Mouse (Mus musculus): Measurements from ENCODE around the gene 1700029J07Rik.

1700029J07Rik gene

DNA sequence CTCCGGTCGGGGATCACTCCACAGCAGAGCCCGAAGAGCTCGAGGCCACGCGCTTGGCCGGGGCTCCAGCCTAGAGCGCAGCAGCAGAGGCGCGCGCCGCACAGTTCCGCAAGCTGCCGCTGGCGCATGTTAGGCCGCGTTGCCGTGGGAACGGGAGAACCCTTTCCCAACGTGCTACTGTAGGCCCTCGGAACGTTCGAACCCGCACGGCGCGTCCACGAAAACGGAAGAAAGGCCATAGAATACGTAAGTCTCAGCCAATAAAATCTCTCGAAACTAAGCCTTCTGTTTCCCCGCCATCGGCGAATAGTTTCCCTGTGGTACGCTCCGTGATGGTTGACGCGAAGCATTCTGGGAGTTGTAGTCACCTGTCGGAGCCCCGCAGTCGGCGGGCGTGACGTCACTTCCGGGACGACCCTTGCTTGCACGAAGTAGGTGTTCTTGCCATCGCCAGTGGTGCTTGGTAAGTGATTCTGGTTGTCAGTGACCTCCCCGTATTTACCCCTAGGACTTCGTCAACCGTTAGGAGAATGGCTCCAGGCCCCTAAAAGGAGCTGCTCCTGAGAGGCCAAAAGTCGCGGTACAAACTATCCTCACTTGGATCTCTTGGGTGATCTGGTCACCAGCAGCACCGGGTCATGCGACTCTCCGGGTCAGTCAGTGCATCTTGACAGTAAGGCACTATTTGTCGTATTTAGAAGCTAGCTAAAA, at the start of gene 1700029J07Rik, which contains the start of gene Ufsp2:
Gene 1700029J07Rik, minus strand, starts transcription at position 127 of the 711 bp plus-strand sequence.
Gene Ufsp2, plus strand, starts transcription at position 403 of the 711 bp plus-strand sequence.
- WGBS, result under 1% methylated on average over 57 of the region's 57 CpGs

DNA sequence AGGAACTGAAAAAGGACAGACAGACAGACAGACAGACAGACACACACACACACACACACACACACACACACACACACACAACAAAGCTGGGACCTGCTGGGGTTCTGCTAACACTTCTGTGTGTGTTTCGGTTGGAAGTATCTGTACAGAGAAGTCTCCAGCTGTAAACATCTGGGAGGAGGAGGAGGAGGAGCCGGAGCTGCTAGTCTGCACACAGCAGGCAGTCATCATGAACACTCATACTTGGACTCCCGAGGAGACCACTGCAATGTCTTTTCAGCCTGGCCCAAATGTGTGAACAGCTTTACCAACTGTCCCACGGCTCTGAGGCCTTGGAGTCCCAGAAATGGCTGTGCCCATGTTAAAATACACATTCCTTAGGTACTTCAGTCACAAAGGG, 49.3 kb upstream of the 1700029J07Rik start:
- 75% methylated on average over 4 of the region's 4 CpGs for WGBS

DNA sequence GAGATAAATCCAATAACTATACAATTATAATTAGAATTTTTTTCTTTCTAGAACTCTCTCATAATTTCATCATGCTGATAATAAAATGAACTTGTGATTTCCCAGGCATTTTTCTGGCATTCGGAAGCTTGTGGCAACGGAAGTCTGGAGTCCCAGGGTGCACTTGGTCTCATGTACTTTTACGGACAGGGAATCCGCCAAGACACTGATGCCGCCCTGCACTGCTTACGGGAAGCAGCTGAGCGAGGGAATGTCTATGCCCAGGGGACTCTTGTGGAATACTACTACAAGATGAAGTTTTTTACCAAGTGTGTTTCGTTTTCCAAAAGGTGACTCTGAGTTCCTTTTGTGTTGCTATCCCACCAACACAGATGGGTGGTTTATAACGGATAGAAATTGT, 47.7 kb upstream of the 1700029J07Rik start:
- WGBS, result 88% methylated on average over 9 of the region's 9 CpGs

DNA sequence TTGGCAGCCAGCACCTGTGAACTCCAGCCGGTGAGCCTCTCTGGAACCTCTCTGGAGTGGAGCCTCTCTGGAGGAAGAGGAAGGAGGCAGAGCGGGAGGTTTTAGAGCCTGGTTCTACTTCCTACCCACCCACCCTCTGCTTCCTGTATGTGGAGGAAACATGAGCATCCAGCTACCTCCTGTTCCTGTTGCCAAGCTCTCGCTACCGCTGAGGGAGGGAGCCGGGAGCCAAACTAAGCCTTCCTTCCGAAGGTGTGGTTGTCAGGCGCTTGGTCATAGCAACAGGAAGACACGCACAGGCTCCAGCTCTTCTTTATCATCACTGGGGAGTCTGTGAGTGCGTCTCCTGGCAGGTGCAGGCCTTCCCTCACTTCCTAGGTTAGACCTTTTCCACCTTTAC, 47.2 kb upstream of the 1700029J07Rik start:
- 60% methylated on average over 9 of the region's 9 CpGs for WGBS

DNA sequence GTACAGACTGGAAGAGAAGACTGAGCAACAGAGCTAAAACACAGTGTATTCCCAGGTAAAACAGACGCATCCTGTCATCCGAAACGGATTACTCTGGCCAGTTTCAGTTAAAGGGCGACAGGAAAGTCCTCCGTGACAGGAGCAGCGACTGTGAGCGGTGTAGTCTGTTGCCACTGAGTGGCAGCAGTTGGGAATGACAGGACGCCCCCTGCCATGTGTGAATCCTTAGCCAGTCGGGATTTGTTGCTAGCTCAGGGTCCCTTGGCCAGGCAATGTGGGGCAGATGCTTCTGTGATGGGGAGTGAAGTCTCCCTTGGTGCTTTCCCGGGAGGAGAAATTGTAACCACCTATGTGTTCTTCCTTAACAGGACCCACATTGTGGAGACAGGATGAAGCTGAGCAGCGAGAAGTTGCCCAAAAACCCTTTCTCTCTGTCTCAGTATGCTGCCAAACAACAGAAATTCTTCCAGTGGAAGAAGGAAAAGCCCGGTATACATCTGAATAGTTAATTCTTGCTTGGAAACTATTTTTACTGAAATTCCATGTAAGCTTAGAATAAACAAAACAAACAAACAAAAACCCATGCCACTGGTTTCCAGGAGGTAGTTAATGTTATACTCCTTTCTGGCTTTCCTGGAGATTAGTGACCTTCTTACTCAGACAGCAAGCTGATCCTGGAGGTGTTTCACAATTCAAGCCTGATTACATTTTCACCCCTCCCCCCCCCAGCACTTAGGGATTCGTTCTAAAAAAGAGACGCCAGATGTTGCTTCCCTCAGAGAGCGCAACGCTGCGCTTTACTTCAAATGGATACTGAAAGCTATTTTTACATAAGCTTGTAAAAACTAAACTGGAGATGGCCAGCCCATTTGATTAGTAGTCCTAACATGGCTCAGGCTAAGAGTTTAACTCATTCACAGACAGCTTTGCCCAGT, 36.0 kb upstream of the 1700029J07Rik start:
- 6% methylated on average over 17 of the region's 17 CpGs for WGBS

DNA sequence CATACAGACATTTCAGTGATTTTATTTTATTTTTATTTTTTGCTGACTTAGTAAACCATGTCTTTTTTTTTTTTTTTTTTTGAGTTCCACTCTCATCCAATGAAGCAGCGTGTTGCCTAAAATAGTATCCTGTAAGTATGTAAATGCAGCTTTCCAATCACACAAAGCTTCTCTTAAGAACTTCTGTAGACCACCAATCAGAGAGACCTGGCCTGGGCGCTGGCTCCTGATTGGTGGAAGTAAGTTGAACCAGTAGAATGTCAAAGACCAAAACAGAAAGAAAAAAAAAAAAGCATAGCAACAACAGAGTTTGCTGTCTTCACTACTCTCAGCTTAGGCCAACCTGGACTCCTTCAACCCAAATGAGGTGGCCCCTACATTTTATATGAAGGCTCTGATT, 35.3 kb upstream of the 1700029J07Rik start:
- 50% methylated on average over 2 of the region's 2 CpGs for WGBS

DNA sequence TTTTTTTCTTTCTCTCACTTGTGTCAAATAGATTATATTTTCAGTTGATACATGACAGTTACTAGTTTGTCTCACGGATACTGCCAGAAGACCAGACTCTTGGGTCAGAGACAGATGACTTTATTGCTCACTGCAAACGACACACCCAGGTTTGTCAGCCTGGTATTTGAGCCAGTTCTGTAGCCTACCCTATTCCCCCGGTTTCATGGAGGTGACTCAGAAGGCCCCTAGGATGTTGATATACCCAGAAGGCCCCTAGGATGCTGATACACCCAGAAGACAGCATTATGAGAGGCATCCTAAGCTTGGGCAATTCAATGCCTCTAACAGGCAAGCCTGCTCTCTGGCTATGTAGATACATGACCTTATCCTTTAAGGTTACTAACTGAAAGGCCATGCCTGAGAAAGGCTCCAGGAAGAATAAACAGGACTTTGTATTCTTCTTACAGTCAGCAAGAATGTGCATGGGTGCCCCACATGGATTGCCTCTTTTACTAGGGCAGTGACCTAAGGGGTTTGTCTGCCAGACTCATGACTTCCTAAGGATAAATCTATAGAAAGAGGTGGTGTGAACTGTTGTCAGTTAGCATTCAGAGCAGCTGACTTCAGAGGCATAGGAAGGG, 32.1 kb upstream of the 1700029J07Rik start:
- 88% methylated on average over 3 of the region's 3 CpGs for WGBS

DNA sequence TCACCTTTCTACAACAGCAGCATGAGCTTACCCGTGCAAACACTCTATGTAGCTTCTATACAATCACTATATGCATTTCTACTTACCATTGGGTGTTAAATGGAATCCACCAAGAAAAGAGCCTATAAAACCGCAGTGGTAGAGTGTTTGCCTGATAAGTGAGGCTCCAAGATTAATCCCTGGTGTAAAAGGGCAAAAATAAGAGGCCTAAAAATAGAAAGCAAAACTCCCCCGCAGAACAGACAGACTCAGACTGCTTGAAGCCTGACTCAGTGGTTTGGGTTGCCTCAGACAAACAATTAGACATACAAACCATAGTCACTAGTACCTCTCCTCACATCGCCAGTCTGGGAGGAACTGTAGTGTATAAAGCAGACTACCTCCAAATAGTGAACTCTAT, 30.5 kb upstream of the 1700029J07Rik start, which contains the start of gene Ankrd37:
Gene Ankrd37, minus strand, starts transcription at position 112 of the 400 bp plus-strand sequence.
- WGBS, result 72% methylated on average over 4 of the region's 4 CpGs

DNA sequence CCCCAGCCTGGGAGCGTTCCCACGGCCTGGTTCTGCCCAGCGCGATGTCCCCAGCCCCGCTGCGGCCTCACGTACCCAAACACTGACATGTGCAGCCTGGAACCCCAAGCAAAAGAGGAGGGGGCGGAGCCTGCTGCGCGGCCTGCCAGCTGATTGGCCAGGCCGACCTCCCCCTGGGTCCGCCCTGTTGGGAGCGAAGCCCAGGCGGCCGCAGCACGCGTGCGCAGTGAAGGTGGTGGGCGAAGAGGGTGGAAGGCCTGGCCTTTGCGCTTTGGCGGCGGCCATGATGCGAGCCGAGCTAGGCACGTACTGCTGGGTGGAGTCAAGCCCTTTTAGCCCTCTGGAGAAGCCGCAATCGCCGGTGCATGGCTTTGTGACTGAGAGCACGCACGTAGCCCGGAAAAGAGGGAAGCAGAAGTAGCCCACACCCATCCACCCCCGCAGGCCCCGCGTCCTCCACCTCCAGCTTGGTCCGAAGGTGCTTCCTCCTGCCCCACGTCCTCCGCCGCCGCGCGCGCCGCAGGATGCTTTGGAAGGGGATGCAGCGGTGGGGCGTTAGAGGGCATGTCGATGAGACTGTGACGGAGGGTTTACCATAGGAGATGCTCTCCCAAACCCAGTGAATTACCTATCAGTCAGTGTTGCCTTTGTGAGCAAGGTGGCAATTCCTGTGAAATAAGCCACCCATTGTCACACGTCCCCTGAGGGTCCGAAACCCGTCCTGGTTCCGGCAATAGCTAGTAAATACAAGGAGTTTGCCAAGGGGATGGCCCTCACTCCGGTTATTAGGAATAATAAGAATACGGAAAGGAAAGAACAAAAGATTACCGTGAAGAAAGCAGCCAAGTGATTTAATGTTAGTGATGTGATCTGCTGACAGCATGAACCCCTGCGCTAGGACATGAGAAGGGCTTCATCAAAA, 25.0 kb upstream of the 1700029J07Rik start:
- WGBS, result 2% methylated on average over 55 of the region's 55 CpGs

DNA sequence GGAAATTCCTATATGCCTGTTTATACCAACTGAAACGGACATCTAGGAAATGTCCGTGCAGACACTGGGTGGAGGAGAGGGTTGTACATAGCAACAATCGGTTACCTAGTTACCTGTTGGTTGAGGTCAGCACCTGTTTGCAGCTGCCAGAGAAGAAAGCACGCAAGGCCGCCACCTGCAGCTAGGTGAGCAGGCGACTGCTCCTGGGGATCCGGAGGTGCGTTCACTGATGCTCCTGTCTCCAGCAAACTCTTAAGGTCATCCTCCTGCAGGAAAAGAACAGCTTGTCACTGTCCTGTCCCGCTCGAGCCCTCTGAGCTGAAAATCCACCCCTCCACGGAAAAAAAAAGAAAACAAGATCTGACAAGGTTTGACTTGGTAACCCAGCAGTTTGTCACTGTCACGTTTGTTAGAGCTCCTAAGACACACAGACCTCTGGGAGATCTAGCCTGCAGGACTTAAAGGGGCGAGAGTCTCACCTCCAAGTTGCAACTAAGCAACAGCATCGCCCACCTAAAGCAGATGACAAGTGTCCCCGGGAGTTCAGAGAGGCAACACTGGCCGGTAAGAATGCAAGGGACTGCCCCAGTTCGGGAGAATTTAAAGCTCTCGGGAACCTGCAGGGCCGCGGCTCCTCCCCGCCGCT, 24.2 kb upstream of the 1700029J07Rik start, which contains the start of gene Lrp2bp:
Gene Lrp2bp, plus strand, starts transcription at position 166 of the 646 bp plus-strand sequence.
- WGBS, result 4% methylated on average over 22 of the region's 22 CpGs

DNA sequence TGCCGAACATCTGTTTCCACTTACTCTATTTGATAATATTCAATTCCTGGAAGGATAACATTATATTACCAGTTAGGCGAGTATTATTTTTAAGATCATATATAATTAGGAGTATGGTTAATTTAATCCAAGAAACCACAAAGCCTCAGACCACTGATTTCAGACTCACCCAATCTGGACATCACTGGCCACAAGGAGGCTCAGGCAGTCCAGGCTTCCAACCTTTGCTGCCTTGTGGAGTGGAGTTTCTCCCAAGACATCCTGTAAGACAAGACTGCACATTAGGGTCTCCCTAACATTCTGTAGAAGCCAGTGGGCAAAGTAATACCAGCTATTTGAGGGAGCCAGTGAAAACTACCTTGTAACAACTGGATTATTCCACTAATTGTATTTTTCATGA, 23.2 kb upstream of the 1700029J07Rik start:
- 84% methylated on average over 2 of the region's 2 CpGs for WGBS

DNA sequence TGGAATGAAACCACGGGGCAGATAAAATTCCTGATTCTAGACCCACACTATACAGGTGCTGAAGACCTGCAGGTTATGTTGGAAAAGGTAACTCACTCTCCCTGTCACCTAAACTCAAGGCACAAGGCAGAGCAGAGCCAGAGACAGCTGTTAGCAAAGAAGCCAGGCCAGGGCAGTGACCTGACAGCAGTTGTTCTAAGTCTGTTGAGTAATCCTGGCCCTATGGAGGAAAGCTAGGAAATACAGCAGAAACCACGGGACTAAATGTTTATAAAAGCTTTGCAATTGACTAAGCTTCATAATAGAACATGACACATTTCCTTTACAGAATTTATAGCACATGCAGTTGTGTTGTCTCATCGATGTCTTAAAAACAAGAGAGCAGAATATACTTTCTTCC, 20.5 kb upstream of the 1700029J07Rik start:
- 70% methylated on average over 3 of the region's 3 CpGs for WGBS

DNA sequence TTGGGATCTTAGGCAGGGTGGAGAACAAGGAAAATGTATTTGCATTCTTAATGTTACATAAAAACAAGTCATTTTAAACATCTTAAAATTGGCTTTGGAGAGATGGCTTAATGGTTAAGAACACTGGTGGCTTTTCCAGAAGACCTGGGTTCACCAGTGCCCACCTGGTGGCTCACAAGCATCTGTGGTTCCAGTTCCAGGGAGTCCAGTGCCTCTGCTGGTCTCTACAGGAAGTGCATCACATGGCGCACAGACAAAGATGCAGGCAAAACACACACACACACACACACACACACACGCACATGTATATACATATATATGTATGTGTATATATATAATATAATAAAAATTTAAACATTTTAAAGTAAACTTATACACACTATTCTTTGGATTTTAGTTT, 19.1 kb upstream of the 1700029J07Rik start:
- WGBS, result 90% methylated on average over 2 of the region's 2 CpGs

DNA sequence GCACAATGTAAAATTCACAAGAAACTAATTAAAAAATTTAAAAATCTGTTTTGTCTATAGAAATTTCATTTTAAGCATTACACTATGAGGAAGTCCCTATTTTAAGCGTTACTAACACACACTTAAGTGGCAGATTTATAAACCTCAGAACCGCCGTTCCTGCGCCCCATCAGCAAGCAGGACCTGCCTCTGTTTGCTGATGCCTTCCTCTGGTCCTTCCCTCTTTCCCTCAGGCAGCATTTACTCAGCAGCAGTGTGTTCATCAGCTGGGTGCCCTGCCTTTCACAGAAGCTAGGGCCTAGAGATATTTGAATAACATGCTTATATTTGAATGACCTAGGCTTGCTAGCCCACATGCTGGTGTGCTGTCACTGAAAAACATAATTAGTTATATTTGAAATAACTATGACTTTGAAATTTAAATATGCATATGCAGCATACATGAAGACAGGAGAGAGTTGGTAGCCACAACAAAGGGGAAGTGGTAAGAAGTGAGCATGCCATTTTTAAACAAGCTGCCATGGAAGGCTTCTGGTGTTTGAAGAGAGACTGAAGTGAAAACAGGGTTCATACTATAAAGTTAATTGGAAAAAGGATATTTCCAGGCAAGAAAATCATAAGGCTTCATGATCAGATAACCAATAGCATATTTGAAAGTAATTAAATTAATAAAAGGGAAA, 15.7 kb upstream of the 1700029J07Rik start:
- 91% methylated on average over 4 of the region's 4 CpGs for WGBS

DNA sequence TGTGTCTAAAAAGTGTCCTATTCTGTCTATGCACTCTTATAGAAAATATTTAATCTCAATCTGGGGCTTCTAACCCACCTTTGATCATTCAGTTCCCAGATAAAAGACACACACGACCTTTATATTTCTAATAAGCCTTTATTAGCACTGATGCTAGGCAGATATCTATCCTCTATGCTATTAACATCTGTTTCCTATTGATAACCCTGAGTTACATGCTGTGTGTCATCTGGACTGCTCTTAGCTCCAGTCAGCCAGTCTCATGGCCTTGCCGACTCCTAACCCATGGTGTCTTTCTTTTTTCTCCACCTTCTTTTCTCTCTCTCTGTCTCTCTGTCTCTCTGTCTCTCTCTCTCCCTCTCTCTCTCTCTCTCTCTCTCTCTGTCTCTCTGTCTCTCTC, 13.1 kb upstream of the 1700029J07Rik start:
- WGBS, result 71% methylated on average over 2 of the region's 2 CpGs

DNA sequence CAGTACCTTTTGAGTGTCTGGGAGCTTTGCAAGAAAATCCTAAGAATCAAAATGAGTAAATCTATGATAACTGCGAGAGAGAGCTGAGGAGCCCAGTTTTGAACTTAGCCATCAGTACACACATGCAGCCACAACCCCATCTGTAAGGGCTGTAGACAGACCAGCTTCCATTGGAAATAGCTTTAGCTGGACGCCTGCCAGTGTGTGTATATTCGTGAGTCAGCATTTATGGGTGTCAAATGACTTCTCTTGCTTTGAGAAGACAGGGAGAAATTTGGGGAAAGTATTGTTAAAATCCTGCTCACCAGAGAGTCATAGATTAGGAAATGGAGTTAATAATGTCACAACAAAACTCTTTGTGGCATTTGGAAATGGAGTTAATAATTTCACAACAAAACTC, 11.6 kb upstream of the 1700029J07Rik start:
- WGBS, result 75% methylated on average over 3 of the region's 3 CpGs

DNA sequence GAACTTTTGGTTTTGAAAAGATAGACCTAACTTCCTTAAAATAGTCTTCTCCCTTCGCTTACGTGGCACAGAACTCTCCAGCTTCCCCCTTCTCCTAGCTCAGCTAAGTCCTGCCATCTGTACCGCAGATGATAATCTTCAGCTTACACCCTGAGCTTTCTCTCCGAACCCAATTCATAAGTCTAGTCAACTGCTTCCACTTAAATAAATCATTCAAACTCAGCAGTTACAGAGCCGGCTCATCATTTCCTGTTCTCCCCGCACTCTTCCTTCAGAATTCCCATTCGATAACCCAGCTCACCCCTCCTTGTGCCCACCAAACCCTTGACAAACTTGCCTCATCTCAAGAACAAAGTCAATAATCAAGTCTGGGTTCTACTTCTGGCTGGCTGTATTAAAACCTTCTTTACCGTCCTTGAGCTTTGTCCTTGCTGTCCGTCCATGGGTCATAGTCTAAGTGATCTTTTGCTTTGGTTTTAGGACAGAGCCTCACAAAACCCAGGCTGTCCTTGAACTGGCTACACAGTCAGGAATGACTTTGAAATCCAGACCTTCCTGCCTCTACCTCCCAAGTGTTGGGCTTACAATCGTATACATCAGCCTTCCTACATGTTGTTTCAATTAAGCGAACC, 901 bp upstream of the 1700029J07Rik start:
- WGBS, result 47% methylated on average over 11 of the region's 11 CpGs

DNA sequence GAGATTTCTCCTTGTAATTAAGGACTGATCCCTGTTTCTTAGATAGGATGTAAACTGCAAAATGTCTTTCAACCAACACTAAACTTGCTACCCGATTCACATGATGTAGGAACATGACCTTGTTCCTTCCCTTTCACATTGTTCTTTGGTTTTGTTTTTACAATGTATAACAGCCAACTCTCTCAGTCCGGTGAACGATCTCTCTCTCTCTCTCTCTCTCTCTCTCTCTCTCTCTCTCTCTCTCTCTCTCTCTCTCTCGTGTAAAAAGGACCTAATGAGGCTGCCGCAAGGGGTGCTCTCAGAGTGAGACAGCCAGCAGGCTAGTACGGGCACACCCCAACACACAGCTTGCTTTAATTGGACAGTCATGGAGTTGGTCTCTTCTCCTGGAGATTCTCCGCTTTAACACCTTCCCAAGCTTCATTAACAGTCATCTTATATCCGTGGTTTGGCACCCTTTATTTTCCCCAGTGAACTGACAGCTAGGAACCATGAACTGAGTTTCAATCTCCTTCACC, 1.0 kb downstream of the 1700029J07Rik start:
- WGBS, result 55% methylated on average over 8 of the region's 8 CpGs

DNA sequence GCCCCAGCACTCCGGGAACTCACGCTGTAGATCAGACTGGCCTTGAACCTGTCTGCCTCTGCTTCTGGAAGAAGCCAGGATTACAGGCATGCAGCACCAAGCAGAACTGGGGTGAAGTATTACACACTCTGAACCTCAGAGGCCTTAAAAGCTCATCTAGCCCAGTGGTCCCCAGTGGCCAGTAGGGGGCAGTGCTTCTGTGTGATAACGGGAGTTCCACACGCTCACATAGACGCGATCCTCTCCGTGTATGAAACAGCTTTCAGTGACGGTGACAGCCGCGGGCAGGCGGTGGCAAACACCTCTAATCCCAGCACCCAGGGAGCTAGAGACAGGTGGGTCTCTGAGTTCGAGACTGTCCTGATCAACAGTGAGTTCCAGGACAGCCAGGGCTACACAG, 4.2 kb downstream of the 1700029J07Rik start:
- 95% methylated on average over 12 of the region's 12 CpGs for WGBS
